Mouse (Mus musculus): ENCODE measurements around the gene 1810055G02Rik.

DNA sequence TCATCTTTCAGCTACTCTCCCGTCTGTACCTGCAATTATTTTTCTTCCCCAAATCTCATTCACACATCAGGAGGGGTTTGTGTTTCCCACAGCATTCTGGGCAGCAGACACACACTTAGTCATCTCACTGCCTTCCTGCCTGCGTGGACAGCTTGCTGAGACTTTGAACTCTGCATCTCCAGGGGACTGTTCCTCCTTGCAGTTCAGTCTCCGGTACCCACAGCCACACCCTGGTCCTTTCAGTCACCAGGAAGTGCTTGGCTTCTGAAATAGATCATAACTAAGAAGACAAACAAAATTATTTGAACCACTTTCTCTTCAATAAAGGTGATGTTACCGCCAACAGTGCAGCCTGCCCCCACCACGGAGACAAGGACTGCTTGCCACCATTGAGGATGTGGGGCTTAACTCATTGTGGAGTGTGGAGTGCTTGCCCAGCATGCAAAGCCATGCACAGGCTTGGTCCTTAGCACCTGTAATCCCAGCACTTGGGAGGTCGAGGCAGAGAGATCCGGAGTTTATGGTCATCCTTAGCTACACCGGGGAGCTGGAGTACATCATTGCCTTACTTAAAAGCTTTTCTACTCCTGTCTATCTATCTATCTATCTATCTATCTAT is 44.6 kb downstream of the 1810055G02Rik start:
- TF ChIP-seq CTCF (IDR thresholded peaks at IDR 0.05; ENCODE audit: low read depth) (no peak), EP300 (IDR thresholded peaks at IDR 0.05; ENCODE audit: low read depth) (no peak)
